Mouse (Mus musculus) liver, adult 2 months (tissue): ENCODE results near the gene Upk1a. TPM values are rescaled to one million over a fixed set of nuclear protein-coding genes. Genes with fewer than 3 reads are reported as not detected.

Experiments used
- DNase-seq: peaks from one replicate; pipeline ENCODE4 v3.0.0-alpha.2; 2011; ENCODE audit warnings: low read depth, low spot score; ENCODE audit errors: extremely low read depth
- H3K27ac ChIP-seq: fragments of 200-500 bp; replicated peaks from 2 replicates; pipeline ENCODE4 v1.5.1; 2012; ENCODE audit warnings: low read depth, mild to moderate bottlenecking, control low read depth, inconsistent platforms, low read length; ENCODE audit not compliant: insufficient read depth
- H3K27me3 ChIP-seq: fragments of 200-500 bp; 2 replicates; pipeline ENCODE4 v1.6.1; 2012; ENCODE audit warnings: mild to moderate bottlenecking, moderate library complexity, low read length, inconsistent platforms; ENCODE audit not compliant: control insufficient read depth, insufficient read depth
- H3K36me3 ChIP-seq: fragments of 200-500 bp; 2 replicates; pipeline ENCODE4 v1.6.1; 2012; ENCODE audit warnings: low read length, inconsistent platforms; ENCODE audit not compliant: control insufficient read depth, insufficient read depth
- H3K4me1 ChIP-seq: fragments of 200-500 bp; 2 replicates; pipeline ENCODE4 v1.6.1; 2011; ENCODE audit warnings: low read length; ENCODE audit not compliant: control insufficient read depth, insufficient read depth
- H3K4me3 ChIP-seq: fragments of 200-500 bp; 2 replicates; pipeline ENCODE4 v1.5.1; 2011; ENCODE audit warnings: low read depth, mild to moderate bottlenecking, control low read depth, low read length, moderate library complexity; ENCODE audit not compliant: insufficient read depth
- H3K79me2 ChIP-seq: fragments of 200-500 bp; 2 replicates; pipeline ENCODE4 v1.6.1; 2012; ENCODE audit warnings: inconsistent platforms, mild to moderate bottlenecking, low read length, moderate library complexity; ENCODE audit not compliant: control insufficient read depth, insufficient read depth
- H3K9ac ChIP-seq: fragments of 200-500 bp; 2 replicates; pipeline ENCODE4 v1.6.1; 2012; ENCODE audit warnings: low read depth, mild to moderate bottlenecking, control low read depth, inconsistent platforms, low read length
- CTCF ChIP-seq: fragments of 200-500 bp; IDR thresholded peaks from 2 replicates; pipeline ENCODE4 v1.5.1; 2011; ENCODE audit warnings: low read depth, low read length, control low read depth
- POLR2A ChIP-seq: fragments of 200-500 bp; IDR thresholded peaks from 2 replicates; pipeline ENCODE4 v1.6.1; 2011; ENCODE audit warnings: low read length, control low read depth; ENCODE audit not compliant: insufficient read depth; ENCODE audit errors: extremely low read depth
- WGBS: fragments of 180-500 bp; shearing (Covaris S2); methylation state at CpG from one replicate; pipeline ENCODE4 v1.1.7; 2018; 5-methylcytosine and 5-hydroxymethylcytosine counted together
- polyA plus RNA-seq: library from polyadenylated mRNA; depleted of rRNA; stranded (reverse); fragments of >200 nt; gene quantifications from 2 replicates; pipeline ENCODE4 v1.2.3, GENCODE M21; 2012
- total RNA-seq: library from RNA; depleted of rRNA; stranded (reverse); fragments of >200 nt; gene quantifications from 2 replicates; pipeline ENCODE4 v1.2.3, GENCODE M21; 2014

Gene Upk1a
- total and polyA plus RNA-seq, 2 experiments = 0.23 TPM; not detected in 1

GRCm38 (mm10) chr7:30598786-30599185 lies 13.9 kb downstream of the Upk1a start, which contains the start of gene Zbtb32:
TSS of gene Zbtb32 (minus strand) at chr7:30598909.
- 96% methylated on average over 12 of the region's 12 CpGs for WGBS
- Histone ChIP-seq H3K9ac (no peak within 1 kb of the TSS), H3K27ac (no peak within 1 kb of the TSS), H3K4me1 (peaks cover 4% of the 10 kb centered on the region; the same call in 1 of the 2 replicates), H3K4me3 (no peak within 1 kb of the TSS), H3K36me3 (no peaks in the 10 kb centered on the region), H3K27me3 (no peaks in the 10 kb centered on the region), H3K79me2 (no peaks in the 10 kb centered on the region)
- no peak for DNase-seq
- no peak for TF ChIP-seq POLR2A
- TF ChIP-seq CTCF = no peak

- 88% methylated on average over 5 of the region's 5 CpGs for WGBS
- no peaks in the 10 kb centered on the region for H3K27me3 ChIP-seq
- H3K36me3 ChIP-seq = no peaks in the 10 kb centered on the region
- H3K79me2 ChIP-seq = no peaks in the 10 kb centered on the region
- no peak overlapping the region for H3K27ac ChIP-seq
- H3K4me3 ChIP-seq = no peak overlapping the region
- peaks cover 4% of the 10 kb centered on the region; the same call in 1 of the 2 replicates for H3K4me1 ChIP-seq
- TF ChIP-seq CTCF (no peak), POLR2A (no peak)
- no peak for DNase-seq
- H3K9ac ChIP-seq = no peak overlapping the region
Measured at GRCm38 (mm10) chr7:30596811-30597210, 15.8 kb downstream of the Upk1a start.

- H3K9ac ChIP-seq = no peak overlapping the region
- H3K27me3 ChIP-seq = no peaks in the 10 kb centered on the region
- H3K4me1 ChIP-seq = peaks cover 4% of the 10 kb centered on the region; the same call in 1 of the 2 replicates
- no peaks in the 10 kb centered on the region; the same call in 1 of the 2 replicates for H3K79me2 ChIP-seq
- H3K4me3 ChIP-seq = no peak overlapping the region
- DNase-seq = no peak
- no peaks in the 10 kb centered on the region for H3K36me3 ChIP-seq
- WGBS = 81% methylated on average over 5 of the region's 5 CpGs
- H3K27ac ChIP-seq = no peak overlapping the region
- TF ChIP-seq POLR2A (no peak), CTCF (no peak)
Measured at GRCm38 (mm10) chr7:30596093-30596492, 16.6 kb downstream of the Upk1a start.

- H3K9ac ChIP-seq = no peak overlapping the region
- DNase-seq = no peak
- no peak overlapping the region for H3K4me3 ChIP-seq
- 69% methylated on average over 4 of the region's 4 CpGs for WGBS
- no peaks in the 10 kb centered on the region for H3K36me3 ChIP-seq
- no peak overlapping the region for H3K27ac ChIP-seq
- TF ChIP-seq POLR2A (no peak), CTCF (no peak)
- H3K4me1 ChIP-seq = peaks cover 5% of the 10 kb centered on the region; the same call in 1 of the 2 replicates
- no peaks in the 10 kb centered on the region for H3K27me3 ChIP-seq
- no peaks in the 10 kb centered on the region; the same call in 1 of the 2 replicates for H3K79me2 ChIP-seq
Measured at GRCm38 (mm10) chr7:30594510-30595024, 18.1 kb downstream of the Upk1a start.

- 86% methylated on average over 10 of the region's 10 CpGs for WGBS
Measured at GRCm38 (mm10) chr7:30593579-30594509, 18.8 kb downstream of the Upk1a start.

More at GRCm38 (mm10) chr7:30593579-30594509, 18.8 kb downstream of the Upk1a start:
- Histone ChIP-seq H3K27me3 (no peaks in the 10 kb centered on the region), H3K9ac (no peak overlapping the region), H3K36me3 (no peaks in the 10 kb centered on the region), H3K27ac (no peak overlapping the region), H3K4me3 (no peak overlapping the region), H3K79me2 (no peaks in the 10 kb centered on the region; the same call in 1 of the 2 replicates), H3K4me1 (peaks cover 5% of the 10 kb centered on the region; the same call in 1 of the 2 replicates)
- no peak for DNase-seq
- TF ChIP-seq CTCF (no peak), POLR2A (no peak)
